Mouse (Mus musculus) thymus, adult 2 months (tissue): ENCODE results near the gene Miip. TPM values are rescaled to one million over a fixed set of nuclear protein-coding genes. Genes with fewer than 3 reads are reported as not detected.

Experiments
- DNase-seq: peaks from one replicate; pipeline ENCODE4 v3.0.0; 2021
- H3K27ac ChIP-seq: fragments of 200-500 bp; 2 replicates; pipeline ENCODE4 v1.5.1; 2012; ENCODE audit warnings: low read length, control low read depth; ENCODE audit not compliant: control insufficient read depth, insufficient read depth
- H3K27me3 ChIP-seq: fragments of 200-500 bp; 2 replicates; pipeline ENCODE4 v1.6.1; 2012; ENCODE audit warnings: mild to moderate bottlenecking, low read length, moderate library complexity, mixed read lengths; ENCODE audit not compliant: control insufficient read depth, insufficient read depth
- H3K36me3 ChIP-seq: fragments of 200-500 bp; 2 replicates; pipeline ENCODE4 v1.6.1; 2012; ENCODE audit warnings: mild to moderate bottlenecking, low read length, moderate library complexity; ENCODE audit not compliant: control insufficient read depth, insufficient read depth
- H3K4me1 ChIP-seq: fragments of 200-500 bp; replicated peaks from 2 replicates; pipeline ENCODE4 v1.6.1; 2012; ENCODE audit warnings: low read length; ENCODE audit not compliant: control insufficient read depth, insufficient read depth
- H3K4me3 ChIP-seq: fragments of 200-500 bp; 2 replicates; pipeline ENCODE4 v1.5.1; 2012; ENCODE audit warnings: mild to moderate bottlenecking, low read length, control low read depth, moderate library complexity; ENCODE audit not compliant: control insufficient read depth, insufficient read depth
- CTCF ChIP-seq: fragments of 200-500 bp; IDR thresholded peaks from 2 replicates; pipeline ENCODE4 v1.5.1; 2012; ENCODE audit warnings: mild to moderate bottlenecking, control low read depth, low read length, moderate library complexity, borderline replicate concordance; ENCODE audit not compliant: control insufficient read depth, poor library complexity, insufficient read depth; ENCODE audit errors: extremely low read depth
- POLR2A ChIP-seq: fragments of 200-500 bp; IDR thresholded peaks from 2 replicates; pipeline ENCODE4 v1.6.1; 2012; ENCODE audit warnings: mild to moderate bottlenecking, low read length, control low read depth, moderate library complexity; ENCODE audit not compliant: control insufficient read depth, poor library complexity, insufficient read depth; ENCODE audit errors: extremely low read depth
- WGBS: fragments of 180-500 bp; shearing (Covaris S2); methylation state at CpG from one replicate; pipeline ENCODE4 v1.1.7; 2018; 5-methylcytosine and 5-hydroxymethylcytosine counted together
- polyA plus RNA-seq: library from polyadenylated mRNA; depleted of rRNA; stranded (reverse); fragments of >200 nt; gene quantifications from 2 replicates; pipeline ENCODE4 v1.2.3, GENCODE M21; 2012; rRNA removed

Miip gene
- 167 and 170 TPM in 2 replicates for polyA plus RNA-seq

- H3K27ac ChIP-seq, result peak within 1 kb of the TSS; percentile 55
- TF ChIP-seq POLR2A, result peak; percentile 36; the same call in 1 of the 2 replicates
- TF ChIP-seq CTCF, result 0 out of 2 replicates have a peak, but pooled peaks have one; percentile 42
- H3K36me3 ChIP-seq, result peaks cover 15% of the 10 kb centered on the region
- WGBS, result under 1% methylated on average over 30 of the region's 30 CpGs
- H3K4me1 ChIP-seq, result peaks cover 10% of the 10 kb centered on the region
- peak; percentile 90 for DNase-seq
- H3K4me3 ChIP-seq, result peak within 1 kb of the TSS; percentile 81
- no peaks in the 10 kb centered on the region for H3K27me3 ChIP-seq
Measured at GRCm38 (mm10) chr4:147868450-147869031, at the start of gene Miip, which contains the start of gene Fv1. TSS of gene Miip (minus strand) at chr4:147868816. TSS of gene Fv1 (plus strand) at chr4:147868979.

DNA sequence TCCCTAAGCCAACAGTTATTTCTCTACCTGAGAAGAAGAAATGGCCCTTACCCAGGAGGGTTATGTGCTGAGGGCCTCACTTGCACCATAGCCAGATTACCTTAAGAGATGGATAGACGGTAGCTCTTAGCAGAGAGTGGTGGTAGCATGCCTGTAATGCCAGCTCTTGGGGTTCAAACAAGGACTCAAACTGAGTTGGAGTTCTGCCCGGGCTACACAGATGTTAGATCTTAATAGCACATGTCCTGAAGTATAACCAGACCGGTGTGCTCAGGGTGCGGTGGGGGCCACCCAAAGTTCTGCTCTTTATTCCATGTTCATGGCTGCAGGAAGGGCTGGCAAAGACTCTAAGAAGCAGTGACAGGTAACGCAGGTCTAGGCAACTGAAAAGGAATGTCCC lies 40.9 kb upstream of the Miip start:
- Histone ChIP-seq H3K27me3 (no peaks in the 10 kb centered on the region), H3K27ac (no peak overlapping the region), H3K36me3 (no peaks in the 10 kb centered on the region), H3K4me3 (no peak overlapping the region), H3K4me1 (no peaks in the 10 kb centered on the region)
- TF ChIP-seq CTCF (no peak), POLR2A (no peak)
- DNase-seq, result no peak
- 98% methylated on average over 5 of the region's 5 CpGs for WGBS

- no peak for TF ChIP-seq CTCF
- no peak for TF ChIP-seq POLR2A
- 91% methylated on average over 5 of the region's 5 CpGs for WGBS
- no peak overlapping the region for H3K27ac ChIP-seq
- H3K4me3 ChIP-seq, result no peak overlapping the region
- peaks cover 2% of the 10 kb centered on the region for H3K4me1 ChIP-seq
- H3K27me3 ChIP-seq, result no peaks in the 10 kb centered on the region
- no peak for DNase-seq
- no peaks in the 10 kb centered on the region for H3K36me3 ChIP-seq
Measured at GRCm38 (mm10) chr4:147906230-147906629, 37.6 kb upstream of the Miip start.

DNA sequence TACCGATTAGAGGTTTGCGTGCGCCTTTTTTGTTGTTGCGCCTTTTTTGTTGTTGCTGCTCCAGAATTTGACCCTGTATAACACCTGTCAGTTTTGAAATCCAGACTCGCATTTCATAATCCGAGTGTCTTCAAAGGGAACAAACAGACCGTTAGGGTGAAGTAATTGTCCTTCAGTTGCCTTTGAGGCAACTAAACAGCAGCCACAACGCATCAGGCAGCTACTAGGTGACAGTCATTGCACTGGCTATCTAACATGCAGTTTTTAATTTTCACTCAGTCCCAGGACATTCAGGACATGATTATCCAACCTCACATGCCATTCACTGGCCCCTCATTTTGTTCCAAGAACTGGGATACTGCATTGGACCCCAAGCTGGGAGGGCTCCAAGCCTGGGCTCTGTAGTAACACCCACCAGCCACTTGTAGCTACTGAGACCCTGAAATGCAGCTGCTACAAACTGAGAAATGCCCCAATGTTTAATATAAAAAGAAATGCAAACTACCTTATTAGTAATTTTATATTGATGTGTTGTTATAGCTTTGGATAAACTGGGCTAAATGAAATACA lies 36.6 kb upstream of the Miip start:
- H3K4me3 ChIP-seq, result peak overlapping the region; percentile 29
- no peak overlapping the region for H3K27ac ChIP-seq
- TF ChIP-seq CTCF, result no peak
- TF ChIP-seq POLR2A, result no peak
- H3K27me3 ChIP-seq, result no peaks in the 10 kb centered on the region
- 2% methylated on average over 8 of the region's 8 CpGs for WGBS
- DNase-seq, result peak; percentile 6
- no peaks in the 10 kb centered on the region for H3K36me3 ChIP-seq
- peaks cover 2% of the 10 kb centered on the region for H3K4me1 ChIP-seq

DNA sequence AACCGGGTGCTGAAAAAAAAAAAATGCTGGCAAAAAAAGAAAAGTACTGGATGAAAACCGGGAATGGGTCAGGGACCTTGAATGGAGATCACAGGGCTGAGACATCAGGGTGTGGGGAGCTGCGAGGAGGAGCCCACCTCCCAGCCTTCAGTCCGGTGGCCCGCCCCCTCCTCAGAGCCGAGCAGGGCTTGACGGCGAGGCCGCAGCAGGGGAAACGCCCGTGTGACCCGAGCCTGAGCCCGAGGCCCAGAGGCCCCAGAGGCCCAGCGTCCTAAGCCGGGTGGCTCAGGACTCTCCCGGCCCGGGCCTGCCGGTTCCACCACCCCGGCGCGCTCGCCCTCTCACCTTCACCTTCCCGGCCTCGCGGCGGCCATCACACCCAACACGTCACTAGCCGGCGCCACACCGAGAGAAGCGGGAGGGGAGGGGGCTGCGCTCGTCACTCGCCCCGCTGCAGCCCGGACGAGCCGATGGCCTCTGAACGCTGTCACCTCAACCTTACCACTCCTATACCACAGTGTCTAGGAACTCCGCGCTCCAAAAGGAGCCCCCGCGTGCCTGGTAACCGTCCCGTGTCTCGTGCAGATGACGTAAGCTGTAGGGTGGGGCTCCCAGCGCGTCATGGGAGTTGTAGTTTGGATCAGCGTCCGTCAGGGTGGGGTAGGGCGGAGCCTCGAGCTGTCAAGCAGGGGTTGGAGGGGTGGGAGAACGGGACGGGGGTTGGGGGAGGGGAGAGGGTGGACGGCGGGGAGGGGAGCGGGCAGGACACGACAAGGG lies 35.9 kb upstream of the Miip start, which contains the start of gene Mfn2:
Mfn2 (minus strand) TSS at position 392 of the 777 bp plus-strand sequence.
- H3K4me3 ChIP-seq, result peak within 1 kb of the TSS; percentile 69
- WGBS, result under 1% methylated on average over 57 of the region's 59 CpGs
- TF ChIP-seq POLR2A (no peak), CTCF (0 out of 2 replicates have a peak, but pooled peaks have one; percentile 42)
- no peaks in the 10 kb centered on the region for H3K36me3 ChIP-seq
- peaks cover 2% of the 10 kb centered on the region for H3K4me1 ChIP-seq
- DNase-seq, result peak; percentile 88
- no peaks in the 10 kb centered on the region for H3K27me3 ChIP-seq
- no peak within 1 kb of the TSS for H3K27ac ChIP-seq

DNA sequence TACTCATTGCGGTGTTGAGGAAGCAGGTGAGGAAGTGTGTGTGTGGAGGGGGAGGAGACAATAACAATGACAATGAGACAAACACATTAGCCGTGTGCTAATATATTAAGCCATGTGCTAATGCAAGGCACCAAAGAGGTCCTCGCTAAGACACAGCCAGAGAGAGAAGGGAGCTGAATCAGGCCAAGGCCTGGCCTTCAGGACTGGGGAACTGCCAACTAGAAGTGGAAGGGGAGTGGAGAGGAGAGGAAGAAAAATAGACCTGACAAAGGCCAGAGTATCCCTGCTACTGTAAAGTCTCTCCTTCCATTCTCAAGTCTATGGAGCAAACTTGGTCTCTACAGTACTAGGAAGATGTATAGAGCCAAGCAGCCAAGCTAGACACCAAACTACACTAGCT lies 35.0 kb upstream of the Miip start:
- no peaks in the 10 kb centered on the region for H3K36me3 ChIP-seq
- DNase-seq, result no peak
- TF ChIP-seq CTCF (no peak), POLR2A (no peak)
- WGBS, result 77% methylated on average over 3 of the region's 3 CpGs
- no peaks in the 10 kb centered on the region for H3K27me3 ChIP-seq
- H3K4me3 ChIP-seq, result no peak overlapping the region
- no peak overlapping the region for H3K27ac ChIP-seq
- peaks cover 2% of the 10 kb centered on the region for H3K4me1 ChIP-seq
